Mouse (Mus musculus): ENCODE measurements around the gene Gm8246.
"Not testable (repeated sequence)": the region's sequence is repeated elsewhere in the genome, so short reads cannot be mapped to it uniquely, and the experiment has no call there.

Gene Gm8246

DNA sequence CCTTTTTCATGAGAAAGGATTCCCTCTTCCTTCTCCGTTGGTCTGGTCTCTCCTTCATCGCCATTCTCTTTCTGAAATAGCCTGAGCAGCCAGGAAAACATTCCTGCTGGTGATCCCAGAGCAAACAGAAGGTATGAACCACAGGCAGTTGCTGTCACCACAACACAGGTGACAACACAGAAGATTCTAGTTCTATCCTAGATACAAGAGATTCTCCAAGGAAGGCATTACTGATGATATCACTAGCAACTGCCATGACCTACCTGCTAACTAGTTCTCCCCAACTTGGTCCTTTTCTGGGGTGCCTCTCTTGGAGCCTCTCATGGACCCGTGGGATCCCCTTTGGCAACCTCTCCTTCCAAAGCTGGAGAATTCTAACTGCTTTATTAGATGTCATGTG lies at the start of gene Gm8246:
Gm8246 (minus strand) TSS at position 101 of the 400 bp plus-strand sequence.
- not testable (repeated sequence) for DNase-seq (ENCODE audit: low read depth, low spot score)

DNA sequence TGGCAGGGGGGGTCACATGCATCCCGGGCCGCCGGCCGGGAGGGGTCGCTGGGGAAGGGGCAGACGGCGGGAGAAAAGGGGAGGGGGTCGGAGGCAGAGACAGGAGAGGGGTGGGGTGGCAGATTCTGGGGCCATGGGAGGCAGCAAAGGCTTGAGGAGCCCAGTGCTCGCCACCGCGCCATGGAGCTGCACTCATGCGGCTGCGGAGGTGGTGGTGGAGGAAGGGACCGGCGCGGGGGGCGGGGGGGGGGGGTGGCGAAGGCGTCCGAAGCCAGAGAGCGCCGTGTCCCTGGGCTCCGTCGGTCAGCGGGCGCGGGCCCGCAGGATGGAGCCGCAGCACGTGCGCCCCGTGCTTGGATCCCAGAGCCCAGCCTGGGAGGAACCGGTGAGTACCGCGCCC lies 23.7 kb upstream of the Gm8246 start, which contains the start of gene Gm3488:
Gm3488 (plus strand) TSS at position 301 of the 400 bp plus-strand sequence.
- not testable (repeated sequence) for DNase-seq (ENCODE audit: low read depth, low spot score)

DNA sequence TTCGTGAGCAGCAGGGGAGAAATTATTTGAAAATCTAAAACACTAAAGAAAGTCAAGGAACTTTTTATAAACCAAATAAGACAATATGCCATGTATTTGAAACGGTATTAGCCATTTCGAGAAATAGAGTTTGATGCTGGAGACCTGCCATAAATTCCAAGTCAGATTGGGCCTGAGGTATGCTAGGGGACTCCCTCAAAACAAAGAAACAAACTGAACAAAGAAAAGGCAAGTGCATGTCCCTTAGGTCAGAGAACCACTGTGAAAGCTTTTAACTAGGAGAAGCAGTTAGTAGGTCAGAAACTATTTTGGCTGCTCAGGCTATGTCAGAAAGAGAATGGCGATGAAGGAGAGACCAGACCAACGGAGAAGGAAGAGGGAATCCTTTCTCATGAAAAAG lies 6.3 kb upstream of the Gm8246 start, which contains the start of gene Gm3187:
Gm3187 (plus strand) TSS at position 301 of the 400 bp plus-strand sequence.
- DNase-seq (ENCODE audit: low read depth, low spot score), result not testable (repeated sequence)

DNA sequence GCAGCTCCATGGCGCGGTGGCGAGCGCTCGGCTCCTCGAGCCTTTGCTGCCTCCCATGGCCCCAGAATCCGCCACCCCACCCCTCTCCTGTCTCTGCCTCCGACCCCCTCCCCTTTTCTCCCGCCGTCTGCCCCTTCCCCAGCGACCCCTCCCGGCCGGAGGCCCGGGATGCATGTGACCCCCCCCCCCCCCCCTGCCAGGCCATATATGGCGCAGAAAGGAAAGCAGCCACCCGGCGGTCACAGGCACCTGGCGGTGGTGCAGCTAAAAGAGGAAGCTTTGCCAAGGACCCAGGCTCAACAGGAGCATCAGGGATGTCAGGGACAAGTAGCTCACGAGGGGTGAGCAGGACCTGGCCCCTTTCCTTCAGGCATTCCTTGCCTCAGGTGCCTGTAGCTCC lies 17.2 kb downstream of the Gm8246 start:
- not testable (repeated sequence) for DNase-seq (ENCODE audit: low read depth, low spot score)

DNA sequence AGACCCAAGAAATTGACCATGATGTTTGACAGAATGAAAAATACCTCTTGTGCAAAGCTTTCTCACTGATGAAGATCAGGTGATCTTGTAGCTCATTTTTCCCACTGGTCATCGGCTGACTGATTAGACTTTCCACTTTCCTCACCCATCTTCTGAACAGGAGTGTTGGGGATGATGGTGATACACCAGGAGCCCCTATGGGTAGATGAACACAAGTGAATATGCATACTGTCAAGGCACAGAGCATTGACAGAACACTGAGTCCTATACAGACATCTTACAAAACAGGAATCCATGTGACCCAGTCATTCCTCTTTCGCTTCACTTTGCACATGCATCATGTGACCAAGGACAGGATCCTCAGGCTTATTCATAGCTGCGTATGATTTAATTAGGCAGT lies 22.3 kb downstream of the Gm8246 start, which contains the start of gene Gm3194:
Gm3194 (minus strand) TSS at position 101 of the 400 bp plus-strand sequence.
- DNase-seq (ENCODE audit: low read depth, low spot score), result not testable (repeated sequence)
